Mouse (Mus musculus) thymus, postnatal 36 days (tissue): ENCODE measurements around the gene Glis2.

Experiments used
- DNase-seq, 2 experiments: peaks; one replicate each; pipeline ENCODE4 v3.0.0; 2022; ENCODE audit warnings: mixed read lengths in 2 of 2

Glis2 gene

DNA sequence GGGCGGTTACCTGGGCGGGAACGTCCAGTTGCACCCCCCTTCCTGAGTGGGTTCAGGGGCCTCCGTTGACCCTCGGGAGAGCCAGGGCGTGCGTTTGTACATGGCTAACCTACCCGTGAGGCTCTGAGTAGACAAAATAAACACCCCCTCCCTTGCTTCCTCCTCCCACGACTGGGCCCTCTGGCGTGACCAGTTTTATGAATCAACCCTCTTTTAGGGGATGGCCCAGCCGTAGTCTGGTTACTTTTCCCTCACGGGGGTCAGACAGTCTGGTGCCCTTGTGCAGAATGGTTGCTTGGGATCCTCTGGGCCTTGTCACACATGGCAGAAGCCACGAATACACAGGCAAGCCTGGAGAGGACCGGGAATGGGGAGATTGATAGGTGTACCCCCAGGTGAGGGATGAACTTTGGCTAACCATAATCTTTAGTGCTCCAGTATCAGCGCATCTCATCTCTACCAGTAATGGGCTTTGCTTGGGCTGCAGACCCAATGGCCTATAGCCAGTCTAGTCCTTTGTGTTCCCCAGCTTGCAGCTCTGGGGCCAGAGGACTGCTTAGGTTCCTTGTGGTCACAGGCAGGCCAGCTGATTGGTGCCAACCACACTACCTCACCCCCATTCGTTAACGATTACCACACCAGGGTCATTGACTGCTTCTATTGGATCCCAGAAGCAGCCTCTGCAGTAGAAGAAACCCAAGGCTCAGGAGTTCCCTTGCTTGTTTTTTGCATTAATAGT, 45.9 kb downstream of the Glis2 start:
- DNase-seq, result no peak

- no peak for DNase-seq
Observed at GRCm38 (mm10) chr16:4641119-4641838, 46.8 kb downstream of the Glis2 start.

GRCm38 (mm10) chr16:4642190-4642589, 47.7 kb downstream of the Glis2 start:
- no peak for DNase-seq

GRCm38 (mm10) chr16:4642937-4643336, 48.4 kb downstream of the Glis2 start:
- DNase-seq, result no peak

DNA sequence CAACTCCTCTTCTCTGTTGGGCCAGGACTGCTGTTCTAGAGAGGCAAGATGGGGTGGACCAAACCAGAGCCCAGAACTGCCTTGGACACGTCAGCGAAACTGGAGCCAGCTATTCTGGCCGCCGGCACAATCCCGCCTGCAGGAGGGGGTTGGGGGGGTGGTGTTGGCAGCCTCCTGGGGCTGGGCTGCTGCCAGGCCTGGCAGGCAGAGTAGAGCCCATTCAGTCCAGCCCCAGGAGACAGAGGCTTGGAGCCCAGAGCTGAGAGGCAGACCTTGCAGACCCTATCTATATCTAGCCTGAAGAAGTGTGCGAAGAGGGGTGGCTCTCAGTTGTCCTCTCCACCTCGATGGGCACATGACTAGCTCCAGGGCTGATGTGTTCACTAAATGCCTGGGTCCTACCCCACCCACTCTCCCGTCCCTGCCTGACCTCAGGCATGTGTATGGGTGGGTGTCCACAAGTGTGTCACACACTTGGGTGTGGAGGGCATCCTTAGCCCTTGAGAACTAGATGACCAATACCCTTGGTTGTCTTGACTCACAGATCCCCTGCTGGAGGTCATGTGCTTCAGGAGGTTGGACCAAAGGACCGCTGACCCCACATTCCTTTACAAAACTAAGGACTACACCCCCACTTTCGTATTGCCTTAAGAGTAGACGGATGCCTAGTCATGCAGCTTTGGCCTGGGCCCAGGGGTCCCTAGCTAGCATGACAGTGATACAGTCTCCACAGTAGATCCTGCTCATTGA, 49.3 kb downstream of the Glis2 start:
- no peak for DNase-seq

DNA sequence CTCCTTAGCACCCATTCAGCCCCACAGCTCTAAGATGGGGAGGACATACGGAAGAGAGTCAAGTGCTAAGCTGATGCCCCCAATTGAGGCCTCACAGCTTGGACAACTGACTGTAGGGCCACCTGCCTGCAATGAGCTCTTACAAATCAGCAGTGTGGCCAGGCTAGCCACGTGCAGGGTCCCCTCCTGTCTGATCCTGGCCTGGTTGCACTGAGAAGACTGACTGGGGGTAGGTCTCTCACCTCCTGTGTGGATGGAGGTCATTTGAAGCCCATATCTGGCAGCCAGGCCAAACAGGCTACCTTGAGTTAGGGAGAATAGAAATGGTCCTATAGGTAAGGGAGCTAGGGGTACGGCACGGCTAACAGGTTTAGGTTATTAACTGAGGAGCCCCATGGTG, 51.4 kb downstream of the Glis2 start:
- no peak for DNase-seq

DNA sequence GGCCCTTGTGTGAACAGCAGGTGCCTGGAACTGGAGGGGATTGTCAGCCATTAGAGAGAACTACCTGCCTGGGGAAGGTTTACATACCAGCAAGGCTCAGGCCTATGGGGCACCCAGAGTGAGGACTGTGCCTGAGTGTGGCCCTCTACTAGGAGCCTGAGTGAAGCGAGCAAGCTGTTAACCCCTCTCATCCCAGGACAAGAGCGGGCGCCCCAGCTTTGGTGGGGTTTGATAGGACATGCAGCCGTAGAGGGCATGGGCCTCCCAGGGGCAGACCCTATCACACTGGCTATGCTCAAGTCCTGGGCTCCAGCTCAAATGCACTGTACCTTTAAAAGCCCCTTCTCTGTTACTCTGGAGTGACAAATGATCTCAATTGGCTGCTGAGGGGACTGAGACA, 52.3 kb downstream of the Glis2 start:
- DNase-seq, result no peak

DNA sequence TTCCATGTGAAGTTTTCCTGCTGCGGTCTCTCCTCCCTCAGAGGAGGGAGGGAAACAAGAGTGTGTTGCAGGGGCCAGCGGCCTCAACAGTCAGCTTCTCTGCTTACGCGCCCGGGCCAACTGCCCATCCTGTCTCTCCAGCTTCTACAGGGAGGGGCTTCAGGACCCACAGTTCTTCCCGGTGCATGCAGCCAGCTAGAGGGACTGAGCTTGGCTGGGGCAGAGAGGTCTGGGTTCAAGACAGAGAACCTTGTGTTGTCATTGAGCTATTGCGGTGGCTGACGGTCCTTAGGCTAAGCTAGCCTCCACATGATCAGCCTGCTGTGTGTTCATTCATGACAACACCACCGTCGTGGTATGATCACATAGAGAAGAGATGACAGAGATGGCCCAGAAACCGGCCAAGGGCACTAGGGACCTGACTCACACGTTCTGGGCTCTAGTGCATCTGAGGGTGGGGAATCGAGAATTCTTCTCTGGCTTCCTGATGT, 53.2 kb downstream of the Glis2 start:
- DNase-seq, result no peak

GRCm38 (mm10) chr16:4648416-4649023, 54.0 kb downstream of the Glis2 start:
- DNase-seq, result no peak

DNA sequence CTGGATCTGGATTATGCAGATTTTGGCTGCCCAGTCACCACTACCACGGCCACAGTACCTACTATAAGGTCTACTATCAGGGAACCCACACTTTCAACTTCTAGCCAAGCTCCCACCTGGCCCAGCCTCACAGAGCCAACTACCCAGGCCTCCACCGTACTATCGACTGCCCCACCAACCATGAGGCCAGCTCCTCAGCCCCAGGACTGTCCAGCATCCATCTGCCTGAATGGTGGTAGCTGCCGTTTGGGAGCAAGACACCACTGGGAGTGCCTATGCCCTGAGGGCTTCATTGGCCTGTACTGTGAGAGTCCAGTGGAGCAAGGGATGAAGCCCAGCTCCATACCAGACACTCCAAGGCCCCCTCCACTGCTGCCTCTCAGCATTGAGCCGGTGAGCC, 54.7 kb downstream of the Glis2 start:
- DNase-seq, result no peak

DNA sequence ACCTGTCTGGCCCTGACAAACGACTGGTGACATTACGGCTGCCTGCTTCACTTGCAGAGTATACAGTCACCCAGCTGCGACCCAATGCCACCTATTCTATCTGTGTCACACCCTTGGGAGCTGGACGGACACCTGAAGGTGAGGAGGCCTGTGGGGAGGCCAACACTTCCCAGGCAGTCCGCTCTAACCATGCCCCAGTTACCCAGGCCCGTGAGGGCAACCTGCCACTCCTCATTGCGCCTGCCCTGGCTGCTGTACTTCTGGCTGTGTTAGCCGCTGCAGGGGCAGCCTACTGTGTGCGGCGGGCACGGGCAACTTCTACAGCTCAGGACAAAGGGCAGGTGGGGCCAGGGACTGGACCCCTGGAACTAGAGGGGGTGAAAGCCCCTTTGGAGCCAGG, 55.2 kb downstream of the Glis2 start:
- no peak for DNase-seq

- no peak for DNase-seq
Observed at GRCm38 (mm10) chr16:4650161-4650560, 55.6 kb downstream of the Glis2 start.

DNA sequence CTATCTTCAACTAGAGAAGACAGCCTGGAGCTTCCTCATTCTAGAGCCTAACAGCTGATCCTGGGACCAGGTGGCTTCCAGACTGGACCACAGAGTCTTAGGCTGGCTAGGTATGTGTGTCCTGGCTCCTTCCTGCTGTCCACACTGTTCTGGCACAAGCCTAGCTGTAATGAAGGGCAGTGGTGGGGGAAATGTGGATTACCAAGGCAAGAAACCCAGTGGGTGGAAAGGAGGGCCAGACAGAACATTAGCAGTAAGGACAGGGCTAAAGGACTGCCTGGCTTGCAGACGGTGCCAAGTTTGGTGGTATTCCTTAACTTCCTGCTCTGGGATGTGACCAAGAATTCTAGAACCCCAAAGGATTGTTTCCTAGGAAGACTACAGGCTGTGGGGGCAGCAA, 56.6 kb downstream of the Glis2 start:
- DNase-seq, result no peak

- DNase-seq, result no peak
Observed at GRCm38 (mm10) chr16:4651624-4652023, 57.1 kb downstream of the Glis2 start.

DNA sequence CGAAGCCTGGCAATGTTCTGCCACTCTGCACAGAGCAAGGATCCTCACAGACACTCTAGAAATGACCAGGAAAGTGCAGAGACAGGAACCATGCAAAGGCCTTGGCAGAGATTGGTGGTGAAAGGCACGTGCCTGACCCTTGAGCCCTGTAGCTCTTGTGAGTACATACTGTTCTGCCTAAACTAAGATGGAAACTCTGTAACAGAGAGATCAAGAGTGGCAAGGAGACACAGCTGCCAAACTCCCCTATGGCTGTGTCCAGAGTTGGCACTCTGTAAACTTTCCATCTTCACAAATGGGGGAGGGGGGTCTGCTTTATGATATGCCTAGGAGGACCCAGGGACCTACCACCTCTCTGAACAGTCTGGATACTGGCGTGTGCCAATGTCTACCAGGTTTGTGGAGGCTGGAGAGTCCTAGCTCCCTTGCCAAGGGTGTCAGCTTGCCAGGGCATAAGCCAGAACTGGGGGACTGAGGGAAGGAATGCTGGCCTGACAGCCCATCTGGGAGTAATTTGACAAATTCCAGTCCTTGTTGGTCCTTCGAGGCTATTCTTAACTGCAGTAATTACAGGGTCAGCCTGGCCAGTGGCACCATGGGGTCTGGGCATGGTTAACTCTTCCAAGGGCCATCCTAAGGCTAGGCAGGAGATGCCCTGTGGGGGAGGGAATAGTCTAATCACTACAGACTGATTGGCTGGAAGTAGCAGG, 58.3 kb downstream of the Glis2 start:
- no peak for DNase-seq

DNA sequence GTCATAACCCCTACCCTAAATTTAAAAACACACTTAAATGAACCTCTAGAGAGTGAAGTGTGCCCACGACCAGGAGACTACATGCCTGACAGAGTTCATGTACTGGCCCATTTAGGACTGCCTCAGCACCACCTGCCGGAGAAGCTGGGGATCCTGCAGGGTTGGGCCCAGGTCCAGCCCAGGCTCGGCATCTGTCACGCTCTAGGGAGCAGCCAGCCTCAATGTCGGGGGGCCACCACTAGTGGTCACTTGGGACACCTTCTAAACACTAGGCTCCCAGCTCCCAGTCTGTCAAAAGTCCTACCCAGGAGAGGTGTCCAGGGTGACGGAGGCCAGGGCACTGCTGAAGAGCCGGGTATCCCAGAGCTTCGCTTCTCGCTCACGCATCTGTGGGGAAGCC, 60.2 kb downstream of the Glis2 start:
- no peak for DNase-seq

DNA sequence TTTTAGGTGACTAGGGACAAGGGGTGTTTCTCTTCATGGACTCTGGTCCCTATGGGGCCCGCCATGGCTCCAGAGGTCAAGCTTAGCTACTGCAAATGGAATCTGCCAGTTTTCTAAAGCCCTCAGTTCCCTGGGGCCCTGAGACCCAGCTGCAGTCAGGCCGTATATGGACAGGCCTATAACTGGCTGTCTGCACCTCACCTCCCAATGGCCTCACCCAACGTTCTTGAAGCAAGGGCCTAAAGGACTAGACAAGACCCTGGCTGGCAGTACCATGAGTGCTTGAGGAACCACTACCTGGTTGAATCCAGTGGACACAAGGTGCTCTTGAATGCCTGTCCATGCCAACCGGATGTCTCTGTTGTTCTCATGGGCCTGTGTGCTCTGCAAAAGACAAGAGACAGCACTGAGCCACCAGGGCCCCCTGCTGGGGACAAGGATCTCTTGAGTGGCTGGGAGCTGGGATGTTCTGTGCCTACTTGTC, 60.8 kb downstream of the Glis2 start:
- DNase-seq, result no peak

DNA sequence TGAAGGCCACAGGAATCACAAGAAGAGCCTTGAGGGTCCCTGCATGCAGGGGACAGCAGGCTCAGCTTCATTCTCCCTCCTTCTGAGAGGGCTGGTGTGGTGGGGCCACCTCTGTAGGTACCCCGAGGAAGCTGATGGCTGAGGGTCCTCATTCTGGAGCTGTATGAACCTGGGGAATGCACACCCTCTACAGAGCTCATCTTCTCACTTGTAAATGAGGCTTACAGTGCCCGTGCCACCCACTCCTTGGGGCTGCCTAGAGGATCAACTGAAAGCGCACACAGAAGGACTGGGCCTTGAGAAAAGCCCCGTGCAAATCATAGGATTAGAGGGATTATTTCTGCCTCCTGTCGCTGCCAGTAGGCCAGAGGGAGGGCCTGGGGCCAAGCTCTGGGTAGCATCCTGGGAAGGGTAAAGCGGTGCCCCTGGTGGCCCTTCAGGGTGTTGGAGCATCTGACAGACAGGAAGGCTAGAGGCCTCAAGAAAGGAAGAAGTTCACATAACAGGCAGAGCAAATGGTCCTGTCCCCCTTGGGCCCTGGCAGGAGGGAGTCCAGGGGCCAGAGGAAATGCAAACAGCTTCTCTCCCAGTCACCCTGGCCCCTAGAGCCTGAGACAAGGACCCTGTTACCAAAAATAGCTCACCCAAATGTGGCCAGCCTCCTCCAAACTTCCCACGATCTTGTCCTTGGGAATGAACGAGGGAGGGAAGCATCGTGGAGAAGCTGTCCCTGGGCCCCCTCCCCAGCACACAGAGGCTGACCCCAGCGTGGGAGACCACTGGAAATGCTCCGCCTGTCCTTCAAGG, 61.5 kb downstream of the Glis2 start:
- no peak for DNase-seq

GRCm38 (mm10) chr16:4656571-4657081, 62.1 kb downstream of the Glis2 start:
- DNase-seq, result no peak

GRCm38 (mm10) chr16:4658781-4659245, 64.3 kb downstream of the Glis2 start:
- no peak for DNase-seq

- DNase-seq, result no peak
Observed at GRCm38 (mm10) chr16:4659326-4659725, 64.8 kb downstream of the Glis2 start.
